Mouse (Mus musculus): Measurements from ENCODE around the gene Sf3a2.
"Not testable (repeated sequence)": the region's sequence is repeated elsewhere in the genome, so short reads cannot be mapped to it uniquely, and the experiment has no call there.

The Sf3a2 gene

GRCm38 (mm10) chr10:80804916-80805315 lies 6.9 kb downstream of the Sf3a2 start, which contains the start of gene Amh:
TSS of gene Amh (plus strand) at chr10:80805243.
- DNase-seq (ENCODE audit: low spot score), result no peak

GRCm38 (mm10) chr10:80805322-80805721 lies 7.3 kb downstream of the Sf3a2 start:
- no peak for DNase-seq (ENCODE audit: low spot score)

DNA sequence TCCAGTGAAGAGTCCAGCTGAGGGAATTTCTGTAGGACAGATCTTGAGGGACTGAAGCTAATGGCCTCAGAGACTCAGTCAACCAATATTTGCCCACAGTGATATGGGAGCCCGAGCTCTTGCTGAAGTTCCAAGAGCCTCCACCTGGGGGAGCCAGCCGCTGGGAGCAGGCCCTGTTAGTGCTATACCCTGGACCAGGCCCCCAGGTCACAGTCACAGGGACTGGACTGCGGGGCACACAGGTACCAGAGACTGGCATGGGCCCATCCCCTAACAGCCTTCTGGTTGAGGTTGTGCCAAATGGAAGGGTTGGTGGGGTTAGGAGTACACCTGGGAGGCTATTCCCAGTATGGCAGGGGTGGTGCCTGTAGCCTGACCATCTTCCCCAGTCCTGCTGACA lies 7.9 kb downstream of the Sf3a2 start:
- peak; percentile 78 for DNase-seq (ENCODE audit: low spot score)

DNA sequence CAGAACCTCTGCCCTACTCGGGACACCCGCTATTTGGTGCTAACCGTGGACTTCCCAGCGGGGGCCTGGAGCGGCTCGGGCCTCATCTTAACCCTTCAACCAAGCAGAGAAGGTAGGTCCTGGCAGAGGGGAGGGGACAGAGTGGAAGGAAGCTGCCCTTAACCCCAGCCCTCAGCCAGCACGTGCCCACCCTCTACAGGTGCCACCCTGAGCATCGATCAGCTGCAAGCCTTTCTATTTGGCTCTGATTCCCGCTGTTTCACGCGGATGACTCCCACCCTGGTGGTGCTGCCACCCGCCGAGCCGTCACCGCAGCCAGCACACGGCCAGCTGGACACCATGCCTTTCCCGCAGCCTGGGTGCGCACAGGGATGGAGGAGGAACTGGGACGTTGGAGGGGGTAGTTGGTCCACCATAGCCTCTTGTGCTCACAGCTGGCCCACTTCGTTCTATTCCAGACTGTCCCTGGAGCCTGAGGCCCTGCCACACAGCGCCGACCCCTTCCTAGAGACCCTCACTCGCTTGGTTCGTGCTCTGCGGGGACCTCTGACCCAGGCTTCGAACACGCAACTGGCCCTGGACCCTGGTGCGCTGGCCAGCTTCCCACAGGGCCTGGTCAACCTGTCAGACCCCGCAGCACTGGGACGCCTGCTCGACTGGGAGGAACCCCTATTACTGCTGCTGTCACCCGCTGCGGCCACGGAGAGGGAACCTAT lies 8.5 kb downstream of the Sf3a2 start:
- DNase-seq (ENCODE audit: low spot score), result no peak

- DNase-seq (ENCODE audit: low spot score), result peak; percentile 72
These were observed 9.1 kb downstream of the Sf3a2 start for GRCm38 (mm10) chr10:80807057-80807627.

- DNase-seq (ENCODE audit: low spot score), result no peak
These were observed 10.3 kb downstream of the Sf3a2 start for GRCm38 (mm10) chr10:80808099-80808984.

DNA sequence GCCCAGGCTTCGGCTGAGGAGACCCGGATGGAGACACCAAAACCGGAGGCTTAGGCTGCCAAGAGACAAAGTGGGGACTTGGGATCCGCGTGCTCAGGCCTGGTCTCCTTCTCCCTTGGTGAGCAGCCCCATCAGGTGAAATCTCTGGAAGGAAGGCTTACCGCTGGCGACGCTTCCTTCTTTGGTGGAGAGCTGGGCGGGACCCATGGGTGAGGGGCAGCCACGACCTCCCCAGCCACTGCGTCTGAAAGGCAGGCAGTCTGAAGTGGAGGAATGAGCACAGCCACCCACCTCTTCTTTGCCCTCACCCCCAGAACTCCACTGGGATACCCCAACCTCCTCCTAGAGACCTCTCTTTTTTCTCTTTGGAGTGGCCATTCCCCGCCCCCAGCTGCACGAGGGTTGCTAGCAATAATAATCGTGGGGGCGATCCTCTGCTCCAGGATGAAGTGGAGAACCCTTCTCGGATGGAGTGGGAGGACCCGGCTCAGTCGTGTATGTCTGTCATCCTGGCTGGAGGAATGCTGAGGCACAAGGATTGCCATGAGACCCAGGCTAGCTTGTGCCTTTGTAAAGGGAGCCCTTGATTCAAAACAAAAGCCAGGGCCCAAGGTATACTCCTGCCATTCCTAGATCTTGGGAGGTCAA lies 11.1 kb downstream of the Sf3a2 start:
- DNase-seq (ENCODE audit: low spot score), result no peak

GRCm38 (mm10) chr10:80810084-80810483 lies 12.1 kb downstream of the Sf3a2 start:
- DNase-seq (ENCODE audit: low spot score), result no peak

DNA sequence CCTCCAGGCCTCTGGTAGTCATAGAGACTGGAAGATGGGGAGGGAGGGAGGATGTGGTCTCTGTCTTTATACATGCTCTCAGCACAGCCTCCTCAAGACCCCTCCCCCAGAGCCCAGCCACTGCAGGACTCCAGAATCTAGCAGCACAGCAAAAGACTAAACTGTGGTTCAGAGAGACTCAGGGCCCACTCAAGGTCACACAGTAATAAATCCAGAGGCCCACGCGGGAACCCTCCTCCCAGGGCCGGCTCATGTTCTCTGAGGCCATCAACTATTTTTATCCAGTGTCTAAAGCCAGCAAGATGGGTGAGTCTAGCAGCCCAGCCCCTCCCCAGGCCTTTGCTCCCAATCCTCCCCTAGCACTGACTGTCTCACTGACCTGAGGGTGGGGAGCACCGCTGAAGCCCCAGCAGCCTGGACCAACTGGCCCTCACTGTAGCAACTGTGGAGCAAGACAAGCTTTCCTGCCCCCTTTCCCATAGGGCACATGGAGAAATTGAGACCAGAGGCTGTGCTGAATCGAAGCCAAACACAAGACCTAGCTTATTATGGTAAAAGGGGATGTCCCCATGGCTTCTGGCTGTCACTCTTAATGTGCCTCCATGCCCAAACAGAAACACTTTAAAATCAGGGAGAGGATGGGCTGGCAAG lies 14.5 kb downstream of the Sf3a2 start:
- no peak for DNase-seq (ENCODE audit: low spot score)

- DNase-seq (ENCODE audit: low spot score), result no peak
These were observed 15.4 kb downstream of the Sf3a2 start, which contains the start of gene Jsrp1 for GRCm38 (mm10) chr10:80813366-80813765. TSS of gene Jsrp1 (minus strand) at chr10:80813498.

DNA sequence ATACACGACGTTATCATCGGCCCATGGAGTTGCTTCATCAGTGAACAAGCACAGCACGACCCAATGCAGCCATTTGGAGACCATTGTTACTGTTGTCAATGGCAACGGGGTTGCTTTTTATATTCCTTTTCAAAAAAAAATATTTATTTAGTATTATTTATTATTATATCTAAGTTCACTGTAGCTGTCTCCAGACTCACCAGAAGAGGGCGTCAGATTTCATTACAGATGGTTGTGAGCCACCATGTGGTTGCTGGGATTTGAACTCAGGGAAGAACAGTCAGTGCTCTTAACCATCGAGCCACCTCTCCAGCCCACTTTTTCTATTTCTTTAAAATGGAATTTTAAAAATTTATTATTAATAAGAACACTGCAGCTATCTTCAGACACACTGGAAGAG lies 16.8 kb downstream of the Sf3a2 start:
- DNase-seq (ENCODE audit: low spot score), result no peak

DNA sequence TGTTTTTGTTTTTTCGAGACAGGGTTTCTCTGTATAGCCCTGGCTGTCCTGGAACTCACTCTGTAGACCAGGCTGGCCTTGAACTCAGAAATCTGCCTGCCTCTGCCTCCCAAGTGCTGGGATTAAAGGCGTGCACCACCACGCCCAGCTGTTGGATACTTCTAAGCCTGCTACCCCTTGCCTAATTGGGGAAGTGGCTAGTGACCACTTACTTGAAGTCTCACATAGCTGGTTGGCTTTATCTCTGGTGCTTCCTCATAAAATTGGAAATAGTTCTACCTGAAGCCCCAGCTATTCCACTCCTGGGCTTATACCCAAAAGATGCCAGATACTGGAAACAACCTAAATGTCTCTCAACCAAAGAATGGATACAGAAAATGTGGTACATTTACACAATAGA lies 18.3 kb downstream of the Sf3a2 start:
- not testable (repeated sequence) for DNase-seq (ENCODE audit: low spot score)

DNA sequence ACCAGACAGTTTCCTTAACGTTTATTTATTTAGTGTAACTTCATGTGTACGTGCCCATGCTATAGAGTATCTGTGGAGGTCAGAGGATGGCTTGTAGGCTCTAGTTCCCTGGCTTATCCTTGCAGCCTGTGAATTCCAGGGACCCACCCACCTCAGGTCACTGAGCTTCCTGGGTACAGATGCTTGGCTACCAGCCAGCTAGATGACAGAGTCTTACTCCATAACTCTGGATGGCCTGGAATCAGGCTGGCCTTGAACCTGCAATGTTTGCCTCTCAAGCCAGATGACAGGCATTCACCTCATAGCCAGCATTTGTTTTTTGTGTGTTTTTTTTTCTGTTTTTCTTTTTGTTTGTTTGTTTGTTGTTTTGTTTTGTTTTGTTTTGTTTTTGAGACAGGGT lies 19.2 kb downstream of the Sf3a2 start:
- no peak for DNase-seq (ENCODE audit: low spot score)

- DNase-seq (ENCODE audit: low spot score), result not testable (repeated sequence)
These were observed 20.0 kb downstream of the Sf3a2 start for GRCm38 (mm10) chr10:80817955-80818354.

DNA sequence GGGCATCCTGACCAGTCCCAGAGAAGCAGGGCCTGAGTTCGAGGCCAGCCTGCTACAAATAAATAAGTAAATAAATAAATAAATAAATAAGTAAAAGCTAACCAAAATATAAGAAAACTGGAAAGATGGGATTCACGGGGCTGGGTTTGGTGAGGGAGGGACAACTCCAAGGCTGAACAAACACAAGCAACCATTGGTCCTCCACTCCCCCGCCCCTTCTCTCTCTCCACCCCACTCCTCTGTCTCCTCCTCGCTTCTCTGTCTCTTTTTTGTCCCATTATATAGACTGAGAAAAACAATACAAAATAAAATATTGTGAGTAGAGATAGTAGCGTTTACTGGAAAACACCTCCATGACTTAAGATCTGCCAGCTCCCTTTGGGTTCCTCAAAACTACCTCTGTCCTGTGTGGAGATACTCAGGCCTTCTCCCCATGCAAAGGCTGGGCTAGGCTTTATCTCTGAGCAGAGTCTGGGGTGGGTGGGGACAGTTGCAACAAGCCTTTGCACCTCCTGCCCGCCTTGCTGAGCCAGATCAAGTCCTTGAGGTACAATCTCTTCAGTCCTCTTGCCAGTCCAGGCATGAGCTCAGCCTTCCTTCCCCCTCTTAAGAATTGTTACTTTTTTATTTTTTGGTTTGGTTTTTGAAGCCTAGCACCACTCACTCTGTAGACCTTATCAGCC lies 20.7 kb downstream of the Sf3a2 start:
- peak; percentile 42 for DNase-seq (ENCODE audit: low spot score)

DNA sequence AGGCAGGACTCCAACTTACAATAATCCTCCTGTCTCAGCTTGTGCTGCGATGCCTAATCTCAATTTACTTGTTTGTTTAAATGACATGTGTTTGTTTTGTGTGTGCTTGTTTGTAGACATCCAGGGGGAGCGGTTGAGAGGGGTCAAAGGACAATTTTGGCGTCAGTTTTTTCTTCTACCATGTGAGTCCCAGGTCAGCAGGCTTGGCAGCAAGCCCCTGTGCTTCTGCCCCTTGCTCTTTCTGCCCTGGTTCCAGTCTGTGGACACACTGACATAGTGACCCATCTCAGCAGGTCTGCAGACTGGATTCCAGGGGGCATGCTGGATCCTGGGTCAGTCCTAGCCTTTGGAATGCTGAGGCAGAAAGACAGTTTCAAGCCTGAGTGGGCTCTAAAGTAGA lies 21.4 kb downstream of the Sf3a2 start:
- DNase-seq (ENCODE audit: low spot score), result no peak

GRCm38 (mm10) chr10:80821991-80822390 lies 24.0 kb downstream of the Sf3a2 start:
- no peak for DNase-seq (ENCODE audit: low spot score)

- DNase-seq (ENCODE audit: low spot score), result no peak
These were observed 24.5 kb downstream of the Sf3a2 start for GRCm38 (mm10) chr10:80822528-80822927.

- no peak for DNase-seq (ENCODE audit: low spot score)
These were observed 25.3 kb downstream of the Sf3a2 start for GRCm38 (mm10) chr10:80823316-80823715.

DNA sequence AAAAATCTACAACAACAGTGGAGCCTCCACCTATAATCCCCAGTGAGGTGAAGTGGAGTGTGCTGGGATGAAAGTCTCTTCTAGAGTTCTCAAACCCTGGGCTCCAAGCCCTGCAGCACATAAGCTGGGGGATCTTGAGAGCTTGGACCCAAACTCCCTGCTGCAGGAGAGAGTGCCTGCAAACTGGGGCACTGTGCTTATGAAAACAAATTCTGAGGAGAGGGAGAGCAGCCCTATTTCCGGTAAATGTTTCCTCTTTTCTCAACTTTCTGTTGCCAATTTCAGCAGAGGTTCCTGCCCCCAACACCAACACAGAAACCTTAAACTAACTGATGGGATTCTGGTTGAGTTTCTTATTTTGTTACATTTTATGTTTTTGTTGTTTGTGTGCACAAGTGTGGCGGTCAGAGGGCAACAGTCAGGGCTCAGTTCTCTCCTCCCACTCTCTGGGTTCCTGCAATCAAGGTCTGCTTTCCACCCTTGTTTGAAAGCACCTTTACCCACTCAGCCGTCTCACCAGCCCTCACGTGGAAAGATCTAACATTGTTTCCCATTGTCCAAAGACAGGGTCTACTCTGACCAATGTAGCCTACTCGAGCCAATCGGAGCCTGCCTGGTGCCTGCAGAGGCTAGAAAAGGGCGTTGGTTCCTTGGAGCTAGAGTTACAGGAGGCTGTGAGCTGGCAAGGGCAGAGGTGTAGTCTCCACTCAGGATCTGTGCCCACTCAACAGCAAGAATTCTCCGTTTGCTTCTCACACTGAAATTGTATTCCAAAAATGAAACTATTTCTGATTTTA lies 26.0 kb downstream of the Sf3a2 start:
- DNase-seq (ENCODE audit: low spot score), result no peak

All from urinary bladder, postnatal 14 days (tissue).